Mouse (Mus musculus) mouse trophoblast stem cell (cell line): Measurements from ENCODE around the gene Gm16442.
"Not testable (repeated sequence)": the region's sequence is repeated elsewhere in the genome, so short reads cannot be mapped to it uniquely, and the experiment has no call there.

Source experiments
- in situ Hi-C, 2 experiments: fragments of 300-500 bp; cut with MseI, MboI; formaldehyde crosslinking; loops; 2 replicates in 1 of 2; 3 replicates in 1 of 2; pipeline ENCODE4 v1.15.1; 2025

Gm16442 gene

DNA sequence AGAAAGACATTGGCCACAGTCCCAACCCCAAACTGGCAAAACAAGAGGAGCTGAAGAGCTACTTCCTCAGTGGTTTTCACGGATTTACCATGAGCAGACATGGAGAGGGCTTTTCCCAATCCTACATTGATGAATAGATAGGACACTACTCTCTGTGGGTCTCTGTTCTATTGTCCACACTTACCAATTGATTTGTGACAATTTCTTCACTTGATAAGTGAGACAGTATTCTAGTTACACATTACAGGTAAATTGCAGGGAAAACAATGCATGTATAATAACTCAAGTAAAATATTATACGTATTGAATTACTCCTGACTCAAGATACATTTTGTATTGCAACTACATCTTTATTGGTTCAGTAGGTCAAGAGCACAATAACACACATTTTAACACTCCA is at the start of gene Gm16442:
TSS of gene Gm16442 (minus strand) at position 101 of the 400 bp plus-strand sequence.
- in situ Hi-C loops = not testable (repeated sequence)

DNA sequence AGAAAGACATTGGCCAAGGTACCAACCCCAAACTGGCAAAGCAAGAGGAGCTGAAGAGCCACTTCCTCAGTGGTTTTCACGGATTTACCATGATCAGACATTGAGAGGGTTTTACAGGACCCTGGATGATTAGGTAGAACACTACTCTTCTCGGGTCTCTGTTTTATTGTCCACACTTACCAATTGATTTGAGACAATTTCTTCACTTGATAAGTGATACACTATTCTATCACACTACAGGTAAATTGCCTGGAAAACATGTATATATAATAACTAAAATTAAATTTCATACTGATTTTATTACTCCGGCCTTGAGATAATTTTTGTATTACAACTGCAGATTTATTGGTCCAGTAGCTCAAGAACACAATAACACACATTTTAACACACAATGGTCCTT is 45.9 kb upstream of the Gm16442 start, which contains the start of gene Vmn1r94:
TSS of gene Vmn1r94 (minus strand) at position 101 of the 400 bp plus-strand sequence.
- in situ Hi-C loops = not testable (repeated sequence)

DNA sequence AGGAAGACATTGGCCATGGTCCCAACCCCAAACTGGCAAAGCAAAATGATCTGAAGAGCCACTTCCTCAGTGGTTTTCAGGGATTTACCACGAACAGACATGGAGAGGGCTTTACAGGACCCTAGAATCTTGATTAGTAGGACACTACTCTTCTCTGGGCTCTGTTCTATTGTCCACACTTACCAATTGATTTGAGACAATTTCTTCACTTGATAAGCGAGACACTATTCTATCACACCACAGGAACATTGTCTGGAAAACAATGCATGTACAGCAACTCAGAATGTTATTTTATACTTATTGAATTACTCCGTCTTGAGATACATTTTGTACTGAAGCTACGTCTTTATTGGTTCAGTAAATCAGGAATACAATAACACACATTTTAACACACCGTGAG is 16.6 kb upstream of the Gm16442 start, which contains the start of gene Vmn1r93:
TSS of gene Vmn1r93 (minus strand) at position 101 of the 400 bp plus-strand sequence.
- in situ Hi-C loops = not testable (repeated sequence)

DNA sequence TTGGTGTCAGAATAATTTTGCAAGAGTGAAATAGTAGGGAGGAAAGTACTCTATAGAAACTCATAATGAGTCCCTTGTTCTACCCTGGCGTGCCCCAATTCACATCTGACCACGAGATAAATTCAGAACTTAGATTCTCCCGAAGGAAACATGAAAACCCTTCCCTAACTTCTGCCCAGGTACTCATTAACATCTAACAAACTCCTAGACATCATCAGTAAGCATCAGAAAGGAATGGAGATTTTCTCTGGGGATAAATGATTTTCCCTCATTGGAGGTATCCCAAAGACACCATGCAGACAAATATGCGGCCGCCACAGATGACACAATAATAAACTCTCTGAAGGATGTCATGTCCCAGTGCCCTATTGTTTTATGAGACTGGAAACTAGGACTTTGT is 23.0 kb downstream of the Gm16442 start, which contains the start of gene Vmn1r91:
TSS of gene Vmn1r91 (plus strand) at position 301 of the 400 bp plus-strand sequence.
- in situ Hi-C loops = not testable (repeated sequence)

DNA sequence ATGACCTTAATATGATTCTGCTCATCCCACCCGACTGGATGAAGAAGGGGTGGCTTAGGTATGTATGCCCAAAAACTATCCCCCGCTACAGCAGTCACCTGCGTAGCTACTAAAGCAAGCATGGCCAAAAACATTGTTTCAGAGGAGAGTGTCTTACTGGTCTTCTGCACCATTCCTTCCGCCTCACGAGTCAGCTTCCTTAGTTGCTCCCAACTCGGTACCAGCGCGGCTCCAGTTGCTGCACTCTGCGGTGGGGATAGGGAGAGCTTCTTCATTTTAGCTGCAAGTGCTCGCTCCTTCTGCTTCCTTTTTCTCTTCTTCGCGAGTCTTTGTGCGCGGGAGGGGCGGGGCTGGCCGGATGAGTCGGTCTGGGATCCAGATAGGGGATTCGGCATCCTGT is 44.3 kb downstream of the Gm16442 start:
- in situ Hi-C loops = not testable (repeated sequence)
